Mouse (Mus musculus) G1E (cell line): ENCODE measurements around the gene Asxl1. TPM values are rescaled to one million over a fixed set of nuclear protein-coding genes. Genes with fewer than 3 reads are reported as not detected.

Experiments used
- ATAC-seq: 2 replicates; pipeline ENCODE4 v1.8.0; 2016; ENCODE audit warnings: mild to moderate bottlenecking; ENCODE audit not compliant: insufficient number of reproducible peaks, poor library complexity, low FRiP score, severe bottlenecking; ENCODE audit errors: extremely low read depth
- DNase-seq: peaks from one replicate; pipeline ENCODE4 v3.0.0; 2012; ENCODE audit warnings: low spot score
- H3K27me3 ChIP-seq: 2 replicates; pipeline ENCODE4 v1.6.1; 2012; ENCODE audit warnings: mild to moderate bottlenecking, low read length, inconsistent platforms; ENCODE audit not compliant: insufficient read depth
- H3K36me3 ChIP-seq: replicated peaks from 2 replicates; pipeline ENCODE3; 2012; ENCODE audit warnings: mild to moderate bottlenecking, inconsistent platforms
- H3K4me1 ChIP-seq: 2 replicates; pipeline ENCODE4 v1.6.1; 2012; ENCODE audit warnings: low read depth, low read length, inconsistent platforms, mixed read lengths; ENCODE audit not compliant: insufficient read depth
- H3K4me3 ChIP-seq: 2 replicates; pipeline ENCODE4 v1.5.1; 2012; ENCODE audit warnings: low read depth, mild to moderate bottlenecking, inconsistent platforms, low read length, moderate library complexity, mixed read lengths
- H3K9me3 ChIP-seq: replicated peaks from 2 replicates; pipeline ENCODE4 v1.6.1; 2012; ENCODE audit warnings: inconsistent platforms
- CTCF ChIP-seq: IDR thresholded peaks from 2 replicates; pipeline ENCODE4 v1.5.1; 2012; ENCODE audit warnings: low read depth, low read length, inconsistent platforms, mixed read lengths
- GATA1 ChIP-seq: IDR thresholded peaks from 2 replicates; pipeline ENCODE4 v1.6.1; 2012; ENCODE audit warnings: borderline replicate concordance, low read length, inconsistent platforms, mixed read lengths
- GATA2 ChIP-seq: IDR thresholded peaks from 2 replicates; pipeline ENCODE4 v1.6.1; 2012; ENCODE audit warnings: low read depth, low read length, inconsistent platforms, borderline replicate concordance
- POLR2AphosphoS5 ChIP-seq: IDR thresholded peaks from 2 replicates; pipeline ENCODE4 v1.6.1; 2012; ENCODE audit warnings: low read depth, low read length, inconsistent platforms; ENCODE audit not compliant: insufficient replicate concordance
- TAL1 ChIP-seq: conservative IDR thresholded peaks from 2 replicates; pipeline ENCODE4 v1.6.1; 2012; ENCODE audit warnings: low read depth, low read length, inconsistent platforms, mixed read lengths
- polyA plus RNA-seq: library from polyadenylated mRNA; stranded (reverse); fragments of >175 nt; gene quantifications from 2 replicates; pipeline ENCODE4 v1.2.3, GENCODE M21; 2012
- total RNA-seq, 2 experiments: library from RNA; stranded (forward) in 1 of 2; stranded (reverse) in 1 of 2; fragments of 200-1000 nt in 1 of 2; fragments of >200 nt in 1 of 2; fragmentation: Nextera tagmentation in 1 of 2; gene quantifications; 2 replicates each; pipeline ENCODE4 v1.2.3; 2014 to 2017

The Asxl1 gene
- total RNA-seq (2014; fragmentation: Nextera tagmentation) = 50.0 and 51.9 TPM in 2 replicates
- 45.8 and 54.3 TPM in 2 replicates for total RNA-seq (2017)
- 16.8 and 17.4 TPM in 2 replicates for polyA plus RNA-seq

DNA sequence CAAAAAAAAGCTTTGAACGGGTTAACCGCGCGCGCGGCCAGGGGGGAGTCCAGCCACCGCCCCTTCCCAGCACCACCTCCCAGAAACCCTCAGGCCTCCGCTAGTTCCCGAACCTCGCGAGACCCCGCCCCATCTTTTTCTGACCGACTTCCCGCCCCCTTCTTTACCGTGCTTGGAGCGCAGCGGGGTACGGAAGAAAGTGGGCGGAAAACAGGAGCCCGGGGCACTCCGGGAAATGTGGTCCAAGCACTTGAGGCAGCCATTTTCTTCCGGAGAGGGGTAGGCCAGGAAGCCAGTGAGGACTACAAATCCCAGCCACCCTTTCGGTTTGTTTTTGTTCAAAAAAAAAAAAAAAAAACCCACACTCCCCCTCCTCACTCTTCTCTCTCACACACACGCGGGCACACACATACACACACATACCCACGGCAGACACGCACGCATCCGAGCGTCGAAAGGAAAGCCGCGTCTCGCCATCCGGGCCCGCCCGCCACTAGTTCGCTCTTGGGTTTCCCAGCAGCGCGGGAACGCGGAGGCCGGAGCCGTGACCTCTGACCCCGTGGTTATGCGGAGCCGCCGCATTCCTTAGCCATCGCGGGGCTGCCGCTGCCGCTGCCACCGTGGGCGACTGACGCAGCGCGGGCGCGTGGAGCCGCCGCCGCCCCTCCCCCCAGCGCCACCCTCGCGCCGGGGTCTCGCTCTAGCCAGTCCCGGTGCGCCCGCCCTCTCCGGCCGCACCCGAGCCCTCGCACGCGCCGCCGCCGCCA lies at the start of gene Asxl1:
Gene Asxl1, plus strand, starts transcription at position 376 of the 767 bp plus-strand sequence.
- TF ChIP-seq GATA1 (no peak), POLR2AphosphoS5 (no peak), TAL1 (no peak), GATA2 (no peak), CTCF (no peak)
- Histone ChIP-seq H3K4me3 (peak within 1 kb of the TSS; percentile 93), H3K9me3 (no peaks in the 10 kb centered on the region), H3K36me3 (peaks cover 19% of the 10 kb centered on the region), H3K4me1 (peaks cover 52% of the 10 kb centered on the region), H3K27me3 (no peaks in the 10 kb centered on the region)
- peak; percentile 88 for DNase-seq
- ATAC-seq = peak; percentile 82

DNA sequence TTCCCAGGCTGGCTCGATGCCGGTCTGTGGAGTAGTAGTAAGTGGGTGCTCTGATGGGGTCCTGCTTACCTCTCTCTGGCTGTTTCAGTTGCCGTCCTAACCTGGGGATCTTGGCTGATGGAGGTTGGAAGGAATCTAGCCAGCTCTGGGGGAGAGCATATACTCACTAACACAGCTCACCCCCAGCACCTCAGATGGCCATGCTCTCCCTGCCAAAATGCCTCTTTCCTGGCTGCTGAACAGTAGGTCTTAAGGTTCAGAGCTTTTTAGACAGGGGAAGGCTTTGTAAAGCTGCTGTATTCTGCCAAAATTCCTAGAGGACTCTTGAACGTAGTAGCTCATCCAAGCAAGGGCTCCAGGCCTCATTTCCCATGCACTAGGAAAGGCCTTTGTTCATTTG lies 47.9 kb upstream of the Asxl1 start:
- Histone ChIP-seq H3K4me3 (no peak overlapping the region), H3K9me3 (no peaks in the 10 kb centered on the region), H3K36me3 (peaks cover 73% of the 10 kb centered on the region), H3K4me1 (peaks cover 49% of the 10 kb centered on the region), H3K27me3 (no peaks in the 10 kb centered on the region)
- ATAC-seq (no peak), DNase-seq (no peak)
- no peak for TF ChIP-seq GATA1
- TF ChIP-seq TAL1 = no peak
- no peak for TF ChIP-seq GATA2
- TF ChIP-seq POLR2AphosphoS5 = no peak
- no peak for TF ChIP-seq CTCF

DNA sequence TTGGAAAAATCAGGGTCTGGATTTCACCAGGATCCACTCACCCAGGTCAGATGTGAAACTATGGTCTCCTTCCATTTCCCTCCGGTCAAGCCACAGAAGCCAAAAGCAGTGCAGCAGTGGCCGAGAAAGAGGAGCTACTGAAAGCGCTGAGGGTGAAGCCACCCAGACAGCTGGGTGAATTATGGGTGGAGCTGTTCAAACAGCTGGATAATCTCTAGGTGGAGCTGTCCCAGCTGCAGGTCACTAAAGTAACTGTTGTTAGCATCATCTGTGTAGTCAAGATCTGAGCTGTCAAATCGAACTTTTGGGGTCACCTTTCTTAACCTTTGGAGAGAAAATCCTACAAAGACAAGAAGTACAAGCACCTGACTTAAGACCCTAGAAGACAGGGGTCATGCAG lies 47.2 kb upstream of the Asxl1 start:
- Histone ChIP-seq H3K4me3 (no peak overlapping the region), H3K4me1 (peaks cover 42% of the 10 kb centered on the region), H3K36me3 (peaks cover 74% of the 10 kb centered on the region), H3K9me3 (no peaks in the 10 kb centered on the region), H3K27me3 (no peaks in the 10 kb centered on the region)
- TF ChIP-seq GATA2 (no peak), CTCF (no peak), TAL1 (no peak), POLR2AphosphoS5 (no peak), GATA1 (no peak)
- DNase-seq (no peak), ATAC-seq (no peak)

DNA sequence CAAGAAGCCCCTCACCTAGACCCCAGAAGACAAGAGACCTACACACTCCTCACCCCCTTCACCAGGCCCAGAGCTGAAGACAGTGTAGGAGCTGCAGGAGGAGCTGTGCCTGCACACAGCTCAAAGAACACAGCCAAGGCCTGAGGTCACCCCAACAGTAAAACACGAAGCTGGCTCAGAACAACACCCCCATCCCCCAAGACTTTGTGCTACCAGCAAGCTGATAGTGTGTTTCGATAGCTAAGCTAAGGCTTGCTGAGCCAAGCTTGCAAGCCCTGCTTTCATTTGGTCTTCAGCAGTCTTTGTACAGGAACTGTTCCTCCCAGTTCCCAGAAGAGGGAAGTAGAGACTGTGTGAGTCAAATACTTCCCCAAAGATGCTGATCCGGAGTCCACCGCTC lies 46.8 kb upstream of the Asxl1 start:
- H3K36me3 ChIP-seq = peaks cover 74% of the 10 kb centered on the region
- TF ChIP-seq GATA1 (no peak), GATA2 (no peak), CTCF (no peak), POLR2AphosphoS5 (no peak), TAL1 (no peak)
- H3K27me3 ChIP-seq = no peaks in the 10 kb centered on the region
- no peaks in the 10 kb centered on the region for H3K9me3 ChIP-seq
- H3K4me3 ChIP-seq = no peak overlapping the region
- peak; percentile 60 for ATAC-seq
- DNase-seq = peak; percentile 51
- H3K4me1 ChIP-seq = peaks cover 39% of the 10 kb centered on the region

DNA sequence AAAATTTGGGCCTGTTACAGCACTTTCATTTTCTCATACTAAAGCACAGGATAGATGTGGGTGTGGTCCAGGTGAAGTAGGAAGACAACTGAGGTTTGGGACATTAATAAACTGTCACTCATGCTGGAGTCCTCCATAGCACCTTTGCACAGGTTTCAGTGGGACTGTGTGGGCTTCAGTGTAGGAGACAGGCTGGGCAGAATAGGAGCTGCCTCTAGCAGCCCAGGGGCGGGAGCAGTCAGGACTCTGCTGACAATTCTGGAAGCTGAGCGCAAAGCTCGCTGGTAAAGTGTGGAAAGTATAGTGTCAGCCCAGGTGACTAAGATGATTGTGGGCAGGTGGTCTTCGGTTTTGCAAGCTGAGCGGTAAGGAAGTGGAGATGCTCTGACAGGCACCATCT lies 44.5 kb upstream of the Asxl1 start:
- DNase-seq (no peak), ATAC-seq (no peak)
- peaks cover 69% of the 10 kb centered on the region for H3K36me3 ChIP-seq
- H3K9me3 ChIP-seq = no peaks in the 10 kb centered on the region
- TF ChIP-seq GATA1 (no peak), CTCF (no peak), GATA2 (no peak), POLR2AphosphoS5 (no peak), TAL1 (no peak)
- no peaks in the 10 kb centered on the region for H3K27me3 ChIP-seq
- H3K4me3 ChIP-seq = no peak overlapping the region
- H3K4me1 ChIP-seq = peaks cover 32% of the 10 kb centered on the region

DNA sequence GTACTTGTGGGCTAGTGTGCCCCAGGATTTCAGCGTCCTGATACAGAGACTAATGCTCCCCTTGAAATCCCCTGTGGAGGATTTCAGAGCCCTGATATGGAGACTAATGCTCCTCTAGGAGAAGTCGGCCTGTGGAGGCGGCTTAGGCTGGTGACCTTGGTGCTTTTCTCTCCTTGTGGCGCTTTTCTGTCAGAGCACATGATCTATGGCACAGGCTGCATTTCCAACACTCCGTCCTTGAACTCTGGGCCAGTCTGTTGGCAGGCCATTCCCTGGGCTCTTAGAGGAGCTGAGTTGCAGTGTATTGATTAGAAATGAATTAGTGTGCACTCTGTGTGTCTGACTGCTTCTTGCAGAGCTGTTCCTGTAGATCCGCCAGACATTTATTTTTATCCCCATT lies 40.4 kb upstream of the Asxl1 start:
- no peak for ATAC-seq
- H3K36me3 ChIP-seq = peaks cover 57% of the 10 kb centered on the region
- no peaks in the 10 kb centered on the region for H3K27me3 ChIP-seq
- DNase-seq = no peak
- H3K9me3 ChIP-seq = no peaks in the 10 kb centered on the region
- TF ChIP-seq GATA1 = no peak
- no peak for TF ChIP-seq CTCF
- no peak for TF ChIP-seq GATA2
- no peak for TF ChIP-seq TAL1
- no peak for TF ChIP-seq POLR2AphosphoS5
- no peak overlapping the region for H3K4me3 ChIP-seq
- H3K4me1 ChIP-seq = peaks cover 2% of the 10 kb centered on the region; the same call in 1 of the 2 replicates
